Mouse (Mus musculus) embryonic facial prominence, embryonic 12.5 days (tissue): ENCODE measurements around the gene Fbln1. TPM values are rescaled to one million over a fixed set of nuclear protein-coding genes. Genes with fewer than 3 reads are reported as not detected.

ENCODE experiments used
- ATAC-seq: fragments of 200-750 bp; cut with Nextera tagmentation; 2 replicates; pipeline ENCODE4 v1.8.0; 2017; ENCODE audit not compliant: insufficient number of reproducible peaks, insufficient read depth, low FRiP score, low TSS enrichment
- H3K27ac ChIP-seq: fragments of 300-500 bp; sonication (generic); 2 replicates; pipeline ENCODE4 v1.5.1; 2016; ENCODE audit warnings: mild to moderate bottlenecking
- H3K27me3 ChIP-seq: fragments of 300-500 bp; sonication (generic); 2 replicates; pipeline ENCODE4 v1.6.1; 2016; ENCODE audit warnings: mild to moderate bottlenecking, moderate library complexity
- H3K36me3 ChIP-seq: fragments of 300-500 bp; sonication (generic); 2 replicates; pipeline ENCODE4 v1.6.1; 2016; ENCODE audit warnings: mild to moderate bottlenecking
- H3K4me1 ChIP-seq: fragments of 300-500 bp; sonication (generic); 2 replicates; pipeline ENCODE4 v1.6.1; 2016
- H3K4me2 ChIP-seq: fragments of 300-500 bp; sonication (generic); replicated peaks from 2 replicates; pipeline ENCODE4 v1.6.1; 2016; ENCODE audit warnings: mild to moderate bottlenecking, moderate library complexity
- H3K4me3 ChIP-seq: fragments of 300-500 bp; sonication (generic); 2 replicates; pipeline ENCODE4 v1.5.1; 2016; ENCODE audit warnings: mild to moderate bottlenecking
- H3K9ac ChIP-seq: fragments of 300-500 bp; sonication (generic); 2 replicates; pipeline ENCODE4 v1.6.1; 2016; ENCODE audit warnings: mild to moderate bottlenecking, moderate library complexity
- H3K9me3 ChIP-seq: fragments of 300-500 bp; sonication (generic); 2 replicates; pipeline ENCODE4 v1.6.1; 2016; ENCODE audit warnings: mild to moderate bottlenecking, moderate library complexity
- WGBS: fragments of 180-500 bp; shearing (Covaris S2); methylation state at CpG from one replicate; pipeline ENCODE4 v1.1.7; 2016; 5-methylcytosine and 5-hydroxymethylcytosine counted together
- polyA plus RNA-seq: library from polyadenylated mRNA; unstranded; fragments of >200 nt; fragmentation: Nextera tagmentation; extraction: Ambion mirVana; gene quantifications from 2 replicates; pipeline ENCODE4 v1.2.1, GENCODE M21; 2016

Gene Fbln1
- polyA plus RNA-seq, 1 experiment from 2014 or later = 236 TPM

DNA sequence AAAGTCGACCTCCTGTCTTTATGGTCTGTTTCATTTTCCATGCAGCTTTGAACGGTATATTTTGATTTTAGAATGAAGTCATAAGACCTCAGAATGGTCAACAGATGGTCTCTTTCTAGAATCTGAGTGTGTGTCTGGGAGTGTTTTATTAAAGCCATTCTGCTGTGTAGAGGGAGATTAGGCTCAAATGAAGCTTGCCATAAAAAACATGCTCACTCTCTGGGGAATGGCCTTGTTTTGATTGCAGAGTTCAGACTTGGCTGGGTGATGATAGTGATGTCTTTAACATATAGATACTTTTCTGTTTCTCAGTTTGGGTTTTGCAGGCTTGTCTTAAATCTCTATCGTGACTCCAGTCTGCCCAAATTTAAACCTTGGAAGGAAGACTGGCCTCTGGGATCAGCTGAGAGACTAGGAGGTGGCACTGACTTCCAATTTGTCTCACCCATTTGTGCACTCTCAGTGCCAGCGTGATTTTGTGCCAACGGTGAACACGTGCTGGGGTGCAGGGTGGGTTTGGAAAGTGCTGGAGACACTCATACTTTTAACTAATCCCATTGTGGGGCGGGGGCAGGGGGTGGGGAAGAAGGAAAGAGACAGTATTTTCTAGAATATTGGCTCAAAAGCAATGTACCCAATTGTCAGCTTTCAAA is 26.1 kb upstream of the Fbln1 start:
- no peak overlapping the region for H3K9ac ChIP-seq
- H3K36me3 ChIP-seq = no peaks in the 10 kb centered on the region
- H3K9me3 ChIP-seq = no peaks in the 10 kb centered on the region
- H3K27me3 ChIP-seq = no peaks in the 10 kb centered on the region
- H3K27ac ChIP-seq = peak overlapping the region; percentile 72
- H3K4me1 ChIP-seq = peaks cover 27% of the 10 kb centered on the region
- H3K4me2 ChIP-seq = no peak overlapping the region
- no peak overlapping the region for H3K4me3 ChIP-seq
- no peak for ATAC-seq
- 45% methylated on average over 7 of the region's 7 CpGs for WGBS

DNA sequence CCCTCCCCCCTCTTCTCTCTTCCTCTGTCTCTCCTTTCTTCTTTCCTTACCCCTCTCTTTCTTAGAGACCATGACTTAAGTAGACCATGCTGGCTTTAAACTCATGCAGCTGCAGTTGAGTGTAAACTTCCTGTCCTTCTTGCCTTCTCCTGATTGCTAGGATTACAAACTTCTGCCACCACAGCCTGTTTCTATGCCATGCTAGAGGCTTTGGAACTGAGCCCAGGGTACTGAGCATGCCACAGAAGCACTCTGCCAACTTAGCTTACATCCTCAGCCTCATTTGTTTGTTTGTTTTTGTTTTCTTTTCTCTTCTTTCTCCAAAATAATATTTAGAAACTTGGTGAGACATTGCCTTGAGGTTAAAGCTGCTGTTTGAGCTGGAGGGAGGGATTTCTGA is 25.4 kb upstream of the Fbln1 start:
- Histone ChIP-seq H3K9ac (no peak overlapping the region), H3K9me3 (no peaks in the 10 kb centered on the region), H3K27me3 (no peaks in the 10 kb centered on the region), H3K4me1 (peaks cover 30% of the 10 kb centered on the region), H3K36me3 (no peaks in the 10 kb centered on the region), H3K27ac (peak overlapping the region; percentile 72), H3K4me3 (no peak overlapping the region), H3K4me2 (no peak overlapping the region)
- ATAC-seq = no peak

DNA sequence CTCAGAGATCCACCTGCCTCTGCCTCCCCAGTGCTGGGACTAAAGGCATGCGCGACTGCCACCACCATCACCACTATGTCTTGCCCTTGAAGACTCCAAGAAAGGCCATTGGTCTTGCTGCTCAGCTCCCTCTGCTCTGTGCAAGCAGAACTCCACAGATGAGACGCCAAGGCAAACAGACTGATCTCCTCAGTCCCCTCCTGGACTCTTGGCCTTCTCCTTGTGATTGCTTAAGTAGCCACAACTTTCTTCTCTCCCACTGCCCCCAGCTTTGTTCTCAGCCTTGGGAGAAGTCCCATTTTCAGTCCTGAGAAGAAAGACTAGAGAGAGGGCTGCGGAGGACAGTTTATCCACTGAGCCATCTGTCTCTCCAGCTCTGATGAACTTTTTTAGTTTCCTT is 23.7 kb upstream of the Fbln1 start:
- H3K27ac ChIP-seq = no peak overlapping the region
- H3K4me2 ChIP-seq = no peak overlapping the region
- H3K9me3 ChIP-seq = no peaks in the 10 kb centered on the region
- H3K4me1 ChIP-seq = peaks cover 30% of the 10 kb centered on the region
- H3K4me3 ChIP-seq = no peak overlapping the region
- H3K9ac ChIP-seq = no peak overlapping the region
- WGBS = 88% methylated on average over 4 of the region's 4 CpGs
- H3K27me3 ChIP-seq = no peaks in the 10 kb centered on the region
- H3K36me3 ChIP-seq = no peaks in the 10 kb centered on the region
- no peak for ATAC-seq

DNA sequence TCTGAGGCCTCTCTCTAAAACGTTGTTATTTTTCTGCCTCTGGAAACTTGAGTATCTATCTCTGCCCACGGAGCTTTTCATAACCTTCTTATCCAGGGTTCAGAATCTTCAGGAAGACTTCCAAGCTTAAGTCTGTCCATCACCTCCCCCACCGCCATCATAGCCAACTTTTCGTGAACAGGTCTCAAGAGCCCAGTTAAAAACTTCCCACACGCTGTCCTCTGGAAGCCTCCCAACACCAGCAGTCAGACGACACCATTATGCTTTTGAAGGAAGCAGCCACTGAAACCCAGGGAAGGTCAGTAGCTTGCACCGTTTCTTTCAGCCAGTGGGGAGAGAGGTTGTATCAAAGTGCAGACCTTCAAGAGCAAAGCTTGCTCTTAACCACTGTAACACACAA is 18.8 kb upstream of the Fbln1 start:
- H3K36me3 ChIP-seq = no peaks in the 10 kb centered on the region
- no peak overlapping the region for H3K27ac ChIP-seq
- peaks cover 31% of the 10 kb centered on the region for H3K4me1 ChIP-seq
- WGBS = 69% methylated on average over 7 of the region's 7 CpGs
- H3K27me3 ChIP-seq = no peaks in the 10 kb centered on the region
- H3K4me3 ChIP-seq = no peak overlapping the region
- no peak overlapping the region for H3K4me2 ChIP-seq
- ATAC-seq = no peak
- no peak overlapping the region for H3K9ac ChIP-seq
- no peaks in the 10 kb centered on the region for H3K9me3 ChIP-seq

DNA sequence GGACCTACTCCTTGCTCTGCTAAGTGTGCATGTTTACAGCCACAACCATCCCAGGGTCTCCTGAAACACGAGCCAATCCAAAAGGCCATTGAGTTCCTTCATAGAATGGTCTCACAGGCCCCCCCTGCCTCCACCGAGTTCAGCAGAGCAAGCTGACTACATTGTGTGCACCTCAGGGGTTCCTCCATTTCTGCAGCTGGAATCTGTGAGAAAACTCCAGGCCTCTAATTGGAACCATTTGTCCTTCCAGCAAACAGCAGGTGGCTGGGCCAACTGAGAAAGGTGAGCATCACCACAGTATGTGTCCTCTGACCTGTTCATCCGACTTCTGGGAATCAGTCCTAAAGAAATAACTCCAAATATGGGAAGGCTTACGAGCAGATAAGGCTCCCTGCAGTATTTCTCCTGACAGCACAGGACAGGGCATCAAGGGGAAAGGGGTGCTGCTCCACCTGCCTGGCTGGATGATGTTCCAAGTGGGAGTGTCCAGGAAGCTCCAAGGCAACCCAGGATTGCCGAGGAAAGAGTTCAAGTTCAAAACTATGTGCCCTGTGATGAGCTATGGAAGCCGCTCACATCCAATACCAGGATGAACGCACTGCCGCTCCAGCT is 17.5 kb upstream of the Fbln1 start:
- Histone ChIP-seq H3K27me3 (no peaks in the 10 kb centered on the region), H3K9me3 (no peaks in the 10 kb centered on the region), H3K4me2 (no peak overlapping the region), H3K4me3 (no peak overlapping the region), H3K9ac (no peak overlapping the region), H3K27ac (peak overlapping the region; percentile 67), H3K4me1 (peaks cover 31% of the 10 kb centered on the region), H3K36me3 (no peaks in the 10 kb centered on the region)
- 29% methylated on average over 8 of the region's 8 CpGs for WGBS
- ATAC-seq = peak; percentile 60; the same call in 1 of the 2 replicates

DNA sequence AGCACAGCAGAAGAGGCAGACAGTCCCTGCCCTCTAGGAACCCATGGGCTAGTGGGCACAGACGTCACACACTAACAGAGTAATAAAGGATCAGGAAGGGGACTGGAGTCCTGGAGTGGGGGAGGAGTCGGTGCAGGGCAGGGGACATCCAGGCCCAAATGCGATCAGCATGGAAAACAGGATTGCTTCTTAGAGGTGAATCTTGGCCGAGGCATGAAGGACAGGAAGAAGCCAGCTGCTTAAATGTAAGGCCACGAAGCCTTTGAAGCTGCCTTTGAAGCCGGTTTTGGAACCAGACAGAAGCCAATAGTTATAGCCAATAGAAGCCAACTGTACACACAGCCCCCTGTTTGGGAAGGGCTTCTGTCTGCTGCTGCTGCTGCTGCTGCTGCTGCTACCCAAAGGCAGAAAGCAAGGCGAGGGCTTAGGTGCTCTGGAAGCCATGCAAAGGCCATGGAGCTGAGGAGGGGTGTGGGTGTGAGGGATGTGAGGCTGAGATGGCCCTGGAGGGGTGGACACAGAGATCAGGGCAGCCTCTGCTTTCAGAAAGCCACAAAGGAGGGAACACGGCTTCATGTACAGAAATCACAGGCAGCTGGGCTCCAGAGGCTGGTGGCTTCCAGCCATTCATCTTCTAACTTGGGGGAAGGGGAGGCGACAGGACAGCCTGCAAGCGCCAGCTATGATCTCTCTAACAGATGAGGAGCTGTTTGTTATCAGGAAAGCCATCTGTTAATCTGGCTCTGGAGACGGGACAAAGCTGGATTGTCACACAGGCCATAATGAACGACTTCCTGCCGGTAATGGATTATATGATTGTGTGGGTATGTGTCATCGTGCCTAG is 5.1 kb upstream of the Fbln1 start:
- H3K27me3 ChIP-seq = no peaks in the 10 kb centered on the region

DNA sequence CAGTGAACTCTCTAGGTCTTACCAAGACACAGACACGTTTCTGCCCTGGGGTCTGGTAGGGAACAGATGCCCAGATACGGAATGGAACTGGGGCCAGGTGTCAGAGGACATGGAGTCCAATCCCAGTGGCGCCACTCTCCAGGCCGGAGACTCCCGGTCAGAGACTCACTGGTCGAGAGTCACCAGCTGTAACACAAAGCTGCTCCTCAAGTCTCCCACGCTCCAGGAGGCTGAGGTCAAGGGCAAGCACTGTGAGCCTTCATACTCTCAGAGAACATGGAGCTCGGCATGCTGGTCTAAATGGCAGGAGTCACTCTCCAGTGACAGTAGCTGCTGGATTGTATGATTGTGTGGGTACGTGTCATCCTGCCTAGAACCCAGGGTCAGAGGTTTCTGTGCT is 3.5 kb upstream of the Fbln1 start:
- no peak overlapping the region for H3K27ac ChIP-seq
- no peaks in the 10 kb centered on the region for H3K36me3 ChIP-seq
- no peak overlapping the region for H3K4me3 ChIP-seq
- no peak overlapping the region for H3K4me2 ChIP-seq
- H3K9me3 ChIP-seq = no peaks in the 10 kb centered on the region
- no peaks in the 10 kb centered on the region for H3K27me3 ChIP-seq
- H3K4me1 ChIP-seq = peaks cover 25% of the 10 kb centered on the region
- H3K9ac ChIP-seq = no peak overlapping the region
- WGBS = 76% methylated on average over 9 of the region's 9 CpGs
- no peak for ATAC-seq

More for the DNA sequence above, 5.1 kb upstream of the Fbln1 start:
- no peaks in the 10 kb centered on the region for H3K36me3 ChIP-seq
- peaks cover 21% of the 10 kb centered on the region for H3K4me1 ChIP-seq
- no peak for ATAC-seq
- 0 out of 2 replicates have a peak overlapping the region, but pooled peaks have one; percentile 12 for H3K27ac ChIP-seq
- H3K9ac ChIP-seq = no peak overlapping the region
- no peaks in the 10 kb centered on the region for H3K9me3 ChIP-seq
- H3K4me2 ChIP-seq = no peak overlapping the region
- WGBS = 36% methylated on average over 14 of the region's 14 CpGs
- no peak overlapping the region for H3K4me3 ChIP-seq

DNA sequence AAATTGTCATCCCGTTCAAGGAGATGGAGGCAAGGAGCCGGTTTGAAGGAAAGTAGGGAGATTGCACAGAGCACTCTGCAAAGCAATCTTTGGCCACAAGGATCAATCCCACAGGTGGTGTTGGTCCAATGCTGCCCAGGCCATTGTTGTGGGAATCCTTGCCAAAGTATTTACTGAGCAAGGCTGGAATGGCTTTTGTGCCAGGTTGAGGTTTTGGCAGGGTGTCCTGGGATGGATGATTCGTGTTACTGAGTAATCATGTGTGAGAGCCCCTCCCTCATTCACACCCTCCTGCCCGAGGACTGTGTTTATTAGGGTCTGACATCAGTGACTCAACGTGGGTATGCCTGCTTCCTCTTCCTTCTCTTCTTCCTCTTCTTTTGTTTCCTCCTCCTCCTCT is 3.0 kb upstream of the Fbln1 start:
- no peak for ATAC-seq
- H3K4me1 ChIP-seq = peaks cover 31% of the 10 kb centered on the region
- no peaks in the 10 kb centered on the region for H3K9me3 ChIP-seq
- no peaks in the 10 kb centered on the region for H3K36me3 ChIP-seq
- no peaks in the 10 kb centered on the region for H3K27me3 ChIP-seq
- H3K4me3 ChIP-seq = no peak overlapping the region
- H3K9ac ChIP-seq = no peak overlapping the region
- 66% methylated on average over 5 of the region's 5 CpGs for WGBS
- no peak overlapping the region for H3K27ac ChIP-seq
- no peak overlapping the region for H3K4me2 ChIP-seq

DNA sequence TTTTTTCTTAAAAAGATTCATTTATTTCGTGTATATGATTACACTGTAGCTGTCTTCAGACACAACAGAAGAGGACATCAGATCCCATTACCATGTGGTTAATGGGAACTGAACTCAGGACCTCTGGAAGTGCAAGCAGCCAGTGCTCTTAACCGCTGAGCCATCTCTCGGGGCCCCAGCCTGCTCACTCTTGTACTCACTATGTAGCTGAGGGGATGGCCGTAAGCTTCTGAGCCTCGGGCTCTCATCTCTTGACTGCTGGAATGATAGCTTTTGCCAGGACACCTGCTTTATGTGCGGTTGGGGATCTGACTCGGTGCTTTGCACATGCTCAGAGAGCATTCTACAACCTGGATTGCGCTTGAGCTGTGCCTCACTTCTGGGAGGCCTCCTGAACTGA is 1.4 kb upstream of the Fbln1 start:
- Histone ChIP-seq H3K9me3 (peaks cover 4% of the 10 kb centered on the region; the same call in 1 of the 2 replicates), H3K36me3 (peaks cover 6% of the 10 kb centered on the region; the same call in 1 of the 2 replicates), H3K4me2 (no peak overlapping the region), H3K27me3 (no peaks in the 10 kb centered on the region), H3K4me3 (no peak overlapping the region), H3K4me1 (peaks cover 40% of the 10 kb centered on the region), H3K9ac (no peak overlapping the region), H3K27ac (no peak overlapping the region)
- WGBS = 44% methylated on average over 8 of the region's 8 CpGs
- ATAC-seq = no peak

DNA sequence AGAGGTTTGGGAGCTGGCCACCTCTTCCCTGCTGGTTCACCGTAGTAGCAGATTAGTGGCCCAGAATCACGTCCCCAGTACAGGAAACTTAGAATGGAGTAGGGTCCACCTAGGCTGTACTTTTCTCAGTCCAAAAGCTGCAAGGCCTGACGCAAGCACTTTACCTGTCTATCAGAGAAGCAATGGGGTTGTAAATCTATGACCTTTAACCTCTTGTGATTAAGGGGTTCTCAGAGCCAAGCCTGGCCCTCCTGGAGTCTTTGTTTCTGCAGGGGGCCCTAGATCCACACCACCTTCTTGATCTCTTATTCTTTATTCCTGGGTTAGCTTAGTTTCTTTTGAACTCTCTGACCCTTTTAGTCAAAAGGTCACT is 940 bp downstream of the Fbln1 start:
- Histone ChIP-seq H3K4me2 (peak overlapping the region; percentile 82), H3K4me3 (peak overlapping the region; percentile 77), H3K27me3 (no peaks in the 10 kb centered on the region), H3K36me3 (peaks cover 28% of the 10 kb centered on the region), H3K9ac (peak overlapping the region; percentile 92), H3K27ac (peak overlapping the region; percentile 94), H3K4me1 (peaks cover 36% of the 10 kb centered on the region), H3K9me3 (peaks cover 5% of the 10 kb centered on the region; the same call in 1 of the 2 replicates)
- WGBS = 1% methylated on average over 3 of the region's 3 CpGs
- ATAC-seq = no peak

DNA sequence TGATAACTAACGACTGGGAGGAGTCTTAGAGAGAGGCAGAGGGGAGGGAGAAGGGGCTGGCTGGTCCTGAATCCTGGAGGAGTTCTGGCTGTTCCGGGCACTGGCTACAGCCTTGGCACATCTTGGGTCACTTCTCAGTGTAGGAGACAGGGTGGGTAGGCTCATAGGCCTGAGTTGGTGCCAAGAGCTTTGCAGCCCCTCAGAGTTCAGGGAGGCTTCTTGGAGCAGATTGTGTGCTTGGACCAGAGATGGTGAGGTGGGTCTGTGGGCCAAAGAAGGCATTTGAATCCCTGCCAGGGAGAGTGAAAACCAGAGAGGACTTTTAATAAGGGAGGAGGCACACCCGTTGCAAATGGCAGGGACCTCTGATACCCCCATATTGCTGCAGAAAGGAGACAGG is 1.3 kb downstream of the Fbln1 start:
- H3K9me3 ChIP-seq = peaks cover 5% of the 10 kb centered on the region; the same call in 1 of the 2 replicates
- H3K4me2 ChIP-seq = peak overlapping the region; percentile 82
- peak overlapping the region; percentile 94 for H3K27ac ChIP-seq
- H3K36me3 ChIP-seq = peaks cover 32% of the 10 kb centered on the region
- 7% methylated on average over 3 of the region's 3 CpGs for WGBS
- H3K9ac ChIP-seq = peak overlapping the region; percentile 92
- peak overlapping the region; percentile 77 for H3K4me3 ChIP-seq
- H3K4me1 ChIP-seq = peaks cover 36% of the 10 kb centered on the region
- ATAC-seq = no peak
- H3K27me3 ChIP-seq = no peaks in the 10 kb centered on the region
